Mouse (Mus musculus) CD4-positive, CD25-positive, alpha-beta regulatory T cell, adult 4 months (primary cell): ENCODE data around the gene Syn3. TPM values are rescaled to one million over a fixed set of nuclear protein-coding genes. Genes with fewer than 3 reads are reported as not detected.

Experiments used
- ATAC-seq: one replicate; pipeline ENCODE4 v1.8.0; 2017
- polyA plus RNA-seq, 2 experiments: library from polyadenylated mRNA; unstranded; fragments of 100-300 nt; shearing (Covaris generic); gene quantifications; one replicate each; pipeline ENCODE4 v1.2.1; 2017

Syn3 gene
- polyA plus RNA-seq, 2 experiments from 2014 or later: 0.22 TPM; not detected in 1

- ATAC-seq: no peak
These were observed 225.9 kb downstream of the Syn3 start for GRCm38 (mm10) chr10:86272826-86273225.

GRCm38 (mm10) chr10:86270254-86270653, 228.4 kb downstream of the Syn3 start:
- no peak for ATAC-seq

- ATAC-seq: no peak
These were observed 234.1 kb downstream of the Syn3 start for GRCm38 (mm10) chr10:86264618-86265017.

- no peak for ATAC-seq
These were observed 237.0 kb downstream of the Syn3 start for GRCm38 (mm10) chr10:86261725-86262124.

- ATAC-seq: no peak
These were observed 239.7 kb downstream of the Syn3 start for GRCm38 (mm10) chr10:86258992-86259391.

GRCm38 (mm10) chr10:86258046-86258445, 240.7 kb downstream of the Syn3 start:
- no peak for ATAC-seq

GRCm38 (mm10) chr10:86257045-86257444, 241.7 kb downstream of the Syn3 start:
- ATAC-seq: no peak

- ATAC-seq: no peak
These were observed 242.5 kb downstream of the Syn3 start for GRCm38 (mm10) chr10:86256221-86256620.

GRCm38 (mm10) chr10:86250149-86250922, 248.4 kb downstream of the Syn3 start:
- no peak for ATAC-seq

- no peak for ATAC-seq
These were observed 249.4 kb downstream of the Syn3 start for GRCm38 (mm10) chr10:86249283-86249682.

GRCm38 (mm10) chr10:86248807-86249206, 249.9 kb downstream of the Syn3 start:
- ATAC-seq: no peak

GRCm38 (mm10) chr10:86248131-86248740, 250.5 kb downstream of the Syn3 start:
- no peak for ATAC-seq

GRCm38 (mm10) chr10:86245396-86245795, 253.3 kb downstream of the Syn3 start:
- no peak for ATAC-seq

GRCm38 (mm10) chr10:86243525-86243924, 255.2 kb downstream of the Syn3 start:
- ATAC-seq: no peak

GRCm38 (mm10) chr10:86242721-86243120, 256.0 kb downstream of the Syn3 start:
- ATAC-seq: no peak

GRCm38 (mm10) chr10:86230006-86230405, 268.7 kb downstream of the Syn3 start:
- no peak for ATAC-seq

GRCm38 (mm10) chr10:86225480-86225879, 273.2 kb downstream of the Syn3 start:
- no peak for ATAC-seq

- ATAC-seq: no peak
These were observed 279.7 kb downstream of the Syn3 start for GRCm38 (mm10) chr10:86218984-86219383.

GRCm38 (mm10) chr10:86216836-86217235, 281.9 kb downstream of the Syn3 start:
- no peak for ATAC-seq

- no peak for ATAC-seq
These were observed 286.6 kb downstream of the Syn3 start for GRCm38 (mm10) chr10:86212062-86212461.

- no peak for ATAC-seq
These were observed 294.8 kb downstream of the Syn3 start for GRCm38 (mm10) chr10:86203915-86204314.

- ATAC-seq: no peak
These were observed 295.5 kb downstream of the Syn3 start for GRCm38 (mm10) chr10:86203175-86203574.

GRCm38 (mm10) chr10:86201826-86202225, 296.9 kb downstream of the Syn3 start:
- no peak for ATAC-seq

GRCm38 (mm10) chr10:86201006-86201405, 297.7 kb downstream of the Syn3 start:
- ATAC-seq: no peak
